Mouse (Mus musculus): ENCODE measurements at regions not wholly inside any gene's neighbourhood (a gene's known extent, or its start where the extent isn't known, plus 50 kb on each side); places are given as distances from the start of the nearest gene placed in this dataset.

GRCm38 (mm10) chr12:95576772-95577171 is 115.3 kb upstream of the Flrt2 start:
- DNase-seq = peak; percentile 3 to 18

GRCm38 (mm10) chr12:95589011-95589410 is 103.0 kb upstream of the Flrt2 start:
- DNase-seq = no peak

GRCm38 (mm10) chr12:95619281-95619680 is 72.7 kb upstream of the Flrt2 start:
- no peak for DNase-seq

DNA sequence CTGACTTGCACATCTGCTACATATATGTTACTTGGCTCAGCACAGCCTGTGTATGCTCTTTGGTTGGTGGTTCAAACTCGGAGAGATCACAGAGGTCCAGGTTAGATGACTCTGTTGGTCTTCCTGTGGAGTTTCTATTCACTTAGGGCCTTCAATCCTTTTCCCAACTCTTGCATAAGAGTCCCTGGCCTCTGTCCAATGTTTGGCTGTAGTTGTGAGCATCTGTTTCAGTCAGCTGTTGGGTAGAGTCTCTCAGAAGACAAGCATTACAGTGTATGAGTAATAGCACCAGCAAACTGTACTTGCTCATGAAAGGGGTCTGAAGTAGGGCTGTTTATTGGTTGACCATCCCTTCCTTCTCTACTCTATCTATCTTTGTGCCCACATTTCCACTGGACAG is 61.0 kb upstream of the Flrt2 start:
- DNase-seq = peak; percentile 78 to 80

DNA sequence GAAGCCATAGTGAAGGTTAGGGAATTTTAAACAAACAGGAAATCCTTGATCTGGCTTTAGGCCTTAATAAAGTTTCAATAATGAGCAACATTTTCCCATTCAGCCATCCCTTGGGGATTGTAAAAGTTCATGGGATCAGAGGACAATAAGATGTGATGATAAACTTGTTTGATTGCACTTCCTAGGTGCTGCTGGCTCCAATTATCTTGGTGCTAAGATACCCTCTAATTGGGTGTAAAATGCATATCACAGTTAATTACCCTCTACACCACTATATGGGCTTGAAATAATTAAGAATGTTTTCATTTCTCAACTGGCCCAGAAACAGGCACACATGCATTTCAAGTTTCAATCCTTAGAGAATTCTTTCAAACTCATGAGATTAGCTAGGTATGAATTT is 55.4 kb upstream of the Flrt2 start:
- DNase-seq = no peak

- no peak for DNase-seq
Observed at GRCm38 (mm10) chr12:95639892-95640291, 52.1 kb upstream of the Flrt2 start.

- peak in 1 of 2 experiments; percentile 1 for DNase-seq
Observed at GRCm38 (mm10) chr12:95641628-95642027, 50.4 kb upstream of the Flrt2 start.
